Mouse (Mus musculus) fibroblast of lung, adult 2 months (primary cell): Measurements from ENCODE around the gene Sept5.
A peak's percentile ranks its signal among the peaks of the same experiment; 100 is the strongest.

Source experiments
- DNase-seq: peaks from one replicate; pipeline ENCODE4 v3.0.0-alpha.2; 2011; ENCODE audit warnings: low read depth

Gene Sept5

GRCm38 (mm10) chr16:18632059-18632458 lies 2.3 kb upstream of the Sept5 start:
- DNase-seq, result peak; percentile 35

DNA sequence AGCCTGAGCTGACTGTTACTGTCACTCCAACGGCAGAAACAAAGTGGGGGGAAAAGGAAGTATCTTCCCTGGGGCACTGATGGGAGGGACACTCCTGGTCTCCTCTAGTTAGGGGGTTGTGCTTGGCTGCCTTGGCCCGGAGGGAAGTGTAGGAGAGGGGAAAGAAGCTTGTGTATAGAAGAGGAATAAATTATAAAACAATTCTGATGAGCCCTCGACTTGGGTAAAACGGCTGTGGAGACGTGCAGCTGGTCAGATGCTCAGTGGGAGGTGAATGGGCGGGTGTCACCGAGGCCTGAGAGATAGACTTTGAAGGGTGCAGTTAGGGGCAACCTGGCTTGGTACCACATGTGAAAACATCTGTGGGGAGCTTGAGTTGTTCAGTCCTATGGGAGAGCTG lies 1.4 kb upstream of the Sept5 start:
- DNase-seq, result no peak

GRCm38 (mm10) chr16:18630291-18630690 lies 537 bp upstream of the Sept5 start:
- no peak for DNase-seq

DNA sequence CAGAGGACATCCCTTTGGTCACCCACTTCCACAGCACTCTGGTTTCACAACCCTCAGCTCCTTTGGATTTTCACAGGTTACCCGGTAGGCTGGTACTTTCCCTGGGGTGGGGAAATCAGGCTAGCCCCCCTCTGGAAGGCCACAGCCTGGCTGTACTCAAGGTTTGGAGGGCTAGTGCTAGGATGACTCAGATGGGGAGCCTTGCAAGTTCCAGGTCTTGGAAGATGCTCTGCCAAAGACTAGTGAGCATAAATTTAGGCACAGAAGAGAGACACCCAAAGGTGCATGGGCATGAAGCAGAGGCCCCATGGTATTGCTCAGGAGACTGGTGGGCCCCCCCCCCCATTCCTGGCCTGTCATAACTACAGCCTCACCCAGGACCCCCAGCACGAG lies 810 bp downstream of the Sept5 start:
- DNase-seq, result no peak

DNA sequence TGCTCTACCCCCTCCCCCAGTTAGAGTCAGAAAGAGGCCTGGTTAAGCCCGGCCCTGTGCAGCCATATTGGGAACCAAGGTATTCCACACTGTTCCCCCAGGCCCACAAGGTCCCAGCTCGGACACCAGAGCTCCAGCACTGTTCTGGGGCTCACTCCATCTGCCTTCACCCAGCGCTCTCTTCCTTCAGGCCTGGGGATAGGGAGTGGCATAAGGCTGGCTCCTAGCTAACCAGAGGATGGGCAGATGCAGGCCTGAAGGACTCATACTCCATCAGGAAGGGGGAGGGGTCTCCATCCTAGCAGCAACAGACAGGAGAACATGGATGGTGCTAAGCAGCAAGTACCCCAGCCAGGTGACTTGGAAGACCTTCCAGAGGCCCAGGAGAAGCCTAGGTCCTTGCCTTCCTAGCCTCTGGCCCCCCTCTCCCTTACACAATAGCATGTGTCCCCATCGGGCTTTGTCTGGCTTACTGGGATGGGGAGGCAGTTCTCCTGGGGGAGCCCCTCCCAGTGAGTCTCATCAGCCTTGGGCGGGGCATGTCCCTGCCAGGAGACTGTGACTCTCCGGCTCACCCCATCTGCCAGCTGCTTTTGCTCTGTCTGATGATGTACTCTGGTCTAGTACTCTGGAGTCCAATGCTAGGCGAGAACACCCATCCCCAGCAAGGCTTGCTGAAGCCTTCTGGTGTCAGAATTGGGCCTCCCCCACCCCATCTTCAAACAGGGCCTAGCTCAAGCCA lies 1.4 kb downstream of the Sept5 start:
- no peak for DNase-seq

GRCm38 (mm10) chr16:18627163-18627562 lies 2.6 kb downstream of the Sept5 start:
- DNase-seq, result no peak

GRCm38 (mm10) chr16:18626376-18626878 lies 3.3 kb downstream of the Sept5 start, which contains the start of gene Gm49601:
Gm49601 (minus strand) TSS chr16:18626427.
- DNase-seq, result peak; percentile 64

DNA sequence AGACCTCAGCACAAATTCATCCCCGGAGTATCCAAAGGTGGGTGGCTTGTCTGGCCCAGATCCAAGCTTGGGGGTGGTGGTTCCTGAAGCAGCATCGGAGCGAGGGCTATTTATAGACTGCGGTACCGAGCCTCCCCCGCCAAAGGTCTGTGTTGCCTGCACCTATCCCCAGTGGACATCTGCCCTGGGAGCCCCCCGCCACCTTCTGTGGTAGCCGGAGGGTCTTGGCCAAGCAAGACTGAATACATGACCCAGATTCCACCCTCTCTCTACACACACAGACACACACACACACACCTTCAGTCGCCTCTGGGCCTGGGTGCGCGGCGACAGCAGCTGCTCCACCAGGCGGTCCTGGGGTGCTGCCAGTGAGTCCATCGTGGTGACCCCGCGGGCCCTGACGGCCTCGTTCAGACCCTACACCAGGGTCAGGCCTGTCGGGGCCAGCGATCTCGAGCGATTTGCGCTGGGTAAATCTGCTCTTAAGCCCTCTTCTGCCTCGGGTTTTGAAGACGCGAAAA lies 3.9 kb downstream of the Sept5 start:
- no peak for DNase-seq

DNA sequence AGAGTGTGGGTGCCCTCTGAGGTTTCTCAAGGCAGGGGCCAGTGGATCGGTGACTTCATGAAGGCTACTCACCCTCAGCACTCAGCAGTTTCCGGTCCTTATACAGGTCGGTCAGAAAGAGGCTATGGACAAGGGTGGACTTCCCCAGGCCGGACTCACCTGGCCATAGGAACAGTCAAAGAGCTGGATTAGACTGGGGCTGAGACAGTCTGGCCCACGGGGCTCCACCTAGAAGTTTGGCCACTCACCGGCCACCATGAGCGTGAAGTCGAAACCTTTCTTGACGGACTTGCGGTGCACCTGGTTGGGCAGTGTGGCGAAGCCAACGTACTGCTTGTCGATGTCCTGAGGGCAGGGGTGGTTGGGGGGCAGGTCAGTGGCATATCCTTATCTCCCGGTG lies 4.7 kb downstream of the Sept5 start:
- no peak for DNase-seq

GRCm38 (mm10) chr16:18624641-18625040 lies 5.1 kb downstream of the Sept5 start:
- no peak for DNase-seq

DNA sequence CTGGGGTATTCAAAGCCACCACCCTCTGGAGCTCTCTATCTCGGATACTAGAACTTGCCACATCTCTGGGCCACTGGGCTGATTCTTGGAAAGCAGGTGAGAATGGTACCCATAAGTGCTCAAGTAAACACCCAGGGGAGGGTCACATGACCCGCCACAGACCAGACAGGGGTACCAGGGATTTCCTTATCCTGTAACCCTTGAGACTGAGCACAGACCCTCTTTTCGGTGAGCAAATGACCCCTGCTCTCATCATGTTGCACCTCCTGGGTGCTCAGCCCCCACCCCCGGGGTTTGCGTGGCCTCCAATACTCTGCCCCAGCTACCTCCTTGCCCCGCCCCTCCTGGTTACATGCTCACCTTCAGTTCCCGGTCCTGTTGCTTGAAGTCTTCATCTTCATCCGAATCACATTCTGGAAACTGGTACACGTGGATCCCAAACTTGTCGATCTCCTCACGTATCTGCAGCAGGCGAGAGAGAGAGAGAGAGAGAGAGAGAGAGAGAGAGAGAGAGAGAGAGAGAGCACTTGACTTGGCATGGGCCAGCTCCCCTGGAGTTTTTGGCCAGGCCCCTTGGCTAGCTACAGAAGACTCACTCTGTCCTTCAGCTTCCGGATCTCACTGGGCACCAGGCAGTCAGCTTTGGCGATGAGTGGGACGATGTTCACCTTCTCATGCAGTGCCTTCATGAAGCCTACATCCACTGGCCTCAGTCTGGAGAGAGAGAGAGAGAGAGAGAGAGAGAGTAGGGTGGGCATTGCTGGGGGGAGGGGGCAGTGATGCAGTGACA lies 5.8 kb downstream of the Sept5 start:
- no peak for DNase-seq

GRCm38 (mm10) chr16:18622916-18623750 lies 6.6 kb downstream of the Sept5 start:
- no peak for DNase-seq

GRCm38 (mm10) chr16:18622019-18622418 lies 7.7 kb downstream of the Sept5 start, which contains the start of gene Gp1bb:
Gp1bb (minus strand) TSS chr16:18622403.
- DNase-seq, result no peak

- DNase-seq, result no peak
Measured at GRCm38 (mm10) chr16:18621362-18622001, 8.3 kb downstream of the Sept5 start.

DNA sequence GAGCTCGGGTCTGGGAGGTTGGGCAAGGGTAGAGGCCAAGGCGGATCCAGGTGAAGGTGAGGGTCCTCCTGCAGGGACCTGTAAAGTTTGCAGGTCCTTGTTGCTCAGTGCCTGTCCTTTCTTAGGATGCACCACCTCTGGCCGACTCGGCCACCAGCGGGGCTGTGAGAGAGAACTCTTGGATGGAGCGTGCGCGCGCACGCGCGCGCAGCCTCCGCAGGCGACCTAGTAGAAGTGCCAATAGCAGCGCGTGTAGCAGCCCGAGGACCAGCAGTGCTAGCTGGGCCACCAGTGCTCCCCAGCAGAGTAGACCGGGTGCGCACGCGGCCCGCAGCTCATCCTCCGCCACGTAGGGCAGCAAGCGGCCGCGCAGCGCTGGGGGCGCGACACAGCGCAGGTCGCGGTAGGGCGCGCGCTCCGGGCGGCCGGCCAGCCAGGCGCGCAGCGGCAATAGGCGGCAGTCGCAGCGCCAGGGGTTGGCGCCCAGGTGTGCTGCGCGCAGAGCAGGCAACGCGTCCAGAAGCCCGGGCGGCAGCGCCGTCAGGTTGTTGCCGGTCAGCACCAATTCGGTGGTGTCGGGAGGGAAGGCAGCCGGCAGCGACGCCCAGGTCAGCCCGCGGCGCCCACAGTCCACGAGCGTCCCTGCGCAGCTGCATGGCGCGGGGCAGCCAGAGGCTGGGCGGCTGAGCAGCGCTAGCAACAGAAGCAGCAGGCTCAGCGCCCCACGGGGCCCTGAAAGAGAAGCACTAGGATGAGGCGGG lies 9.0 kb downstream of the Sept5 start:
- no peak for DNase-seq

DNA sequence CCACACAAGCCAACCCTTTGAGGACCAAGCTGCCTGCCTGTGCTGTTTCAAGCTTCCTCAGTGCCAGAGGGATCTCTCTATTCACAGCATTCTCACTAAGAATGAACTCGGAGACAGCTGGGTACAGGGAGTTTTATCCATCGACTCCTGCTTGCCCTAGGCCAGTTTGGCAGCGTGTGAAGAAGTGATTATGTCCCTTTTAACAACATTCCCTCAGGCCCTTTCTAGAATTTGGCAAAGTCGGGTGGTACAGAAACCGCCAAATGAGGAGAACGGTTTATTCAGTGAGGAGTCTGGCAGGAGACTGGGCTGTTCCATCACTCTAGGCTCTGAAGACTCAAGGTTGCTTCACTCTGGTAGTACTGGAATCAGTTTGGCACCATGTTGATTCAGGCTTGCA lies 9.6 kb downstream of the Sept5 start:
- DNase-seq, result no peak

GRCm38 (mm10) chr16:18619110-18619509 lies 10.6 kb downstream of the Sept5 start:
- DNase-seq, result no peak

GRCm38 (mm10) chr16:18618297-18618696 lies 11.5 kb downstream of the Sept5 start:
- DNase-seq, result no peak

GRCm38 (mm10) chr16:18617370-18618065 lies 12.2 kb downstream of the Sept5 start:
- no peak for DNase-seq

DNA sequence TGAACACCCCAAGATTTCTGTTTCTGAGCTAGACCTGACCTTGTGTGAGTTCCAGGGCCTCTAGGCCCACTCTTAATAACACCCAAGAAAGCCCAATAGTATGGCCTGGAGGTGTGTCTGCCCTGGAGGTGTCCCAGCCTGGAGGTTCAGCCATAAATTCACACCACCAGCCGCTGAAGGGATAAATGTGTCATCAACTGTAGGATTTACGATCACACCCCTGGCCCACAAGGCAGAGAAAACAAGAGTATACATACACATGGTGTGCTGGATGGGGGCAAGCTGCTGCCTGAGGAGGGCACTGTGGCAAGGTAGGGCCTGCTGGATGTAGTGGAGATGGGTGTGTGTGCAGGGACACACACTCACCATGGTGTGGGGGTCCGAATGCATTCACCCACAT lies 16.5 kb downstream of the Sept5 start:
- no peak for DNase-seq
